Mouse (Mus musculus): ENCODE measurements at regions not wholly inside any gene's neighbourhood (a gene's known extent, or its start where the extent isn't known, plus 50 kb on each side); places are given as distances from the start of the nearest gene placed in this dataset.

DNA sequence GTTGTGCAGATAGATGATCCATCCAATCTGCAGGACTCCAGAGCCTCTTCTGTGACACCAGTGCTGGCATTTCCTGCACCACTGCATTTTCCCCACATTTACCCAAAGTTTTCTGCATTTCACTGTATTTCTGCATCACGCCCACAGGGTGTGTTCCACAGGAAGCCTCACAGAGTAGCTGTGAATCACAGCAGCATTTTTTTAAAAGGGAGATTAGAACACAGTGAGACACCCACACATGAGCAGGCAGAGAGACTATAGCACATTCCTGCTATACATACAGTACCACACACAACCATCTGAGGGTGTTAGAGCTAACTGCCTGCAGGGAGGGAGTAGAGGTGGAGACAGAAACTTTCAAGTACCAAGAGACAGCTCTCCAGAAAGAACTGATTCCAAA, 141.1 kb upstream of the Cops8 start:
- TF ChIP-seq POLR2A (IDR thresholded peaks at IDR 0.05; ENCODE audit: borderline replicate concordance, extremely low read depth, low read depth, low read length): no peak
- no peak for TF ChIP-seq CTCF (IDR thresholded peaks at IDR 0.05; ENCODE audit: insufficient read depth, low read length)
- no peak for DNase-seq
- 71% methylated on average over 1 of the region's 1 CpGs for WGBS
- H3K4me1 ChIP-seq (ENCODE audit: control insufficient read depth, insufficient read depth, low read length): no peaks in the 10 kb centered on the region
- H3K4me3 ChIP-seq (replicated peaks; ENCODE audit: extremely low read depth, low read depth, low read length): no peak overlapping the region

DNA sequence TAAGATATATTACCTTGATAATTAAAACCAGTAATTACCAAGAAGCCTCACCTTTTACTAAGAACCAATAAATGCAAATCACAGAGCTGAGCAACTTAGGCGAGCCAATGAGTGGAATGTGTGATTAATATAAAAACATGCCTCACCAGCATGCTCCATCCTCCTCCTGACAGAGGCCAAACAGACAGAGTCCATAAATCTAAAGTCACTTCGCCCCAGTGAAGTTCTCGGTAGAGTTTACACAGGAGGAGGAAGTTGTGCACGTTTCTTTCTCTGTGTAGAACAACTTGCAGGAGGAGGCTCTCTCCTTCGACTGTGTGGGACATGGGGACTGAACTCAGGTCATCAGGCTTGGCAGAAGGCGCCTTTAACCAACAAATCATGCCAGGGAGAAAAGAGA, 139.5 kb upstream of the Cops8 start:
- Histone ChIP-seq H3K4me1 (ENCODE audit: control insufficient read depth, insufficient read depth, low read length) (no peaks in the 10 kb centered on the region), H3K4me3 (replicated peaks; ENCODE audit: extremely low read depth, low read depth, low read length) (no peak overlapping the region)
- no peak for DNase-seq
- TF ChIP-seq POLR2A (IDR thresholded peaks at IDR 0.05; ENCODE audit: borderline replicate concordance, extremely low read depth, low read depth, low read length) (no peak), CTCF (IDR thresholded peaks at IDR 0.05; ENCODE audit: insufficient read depth, low read length) (no peak)
- 44% methylated on average over 6 of the region's 6 CpGs for WGBS

DNA sequence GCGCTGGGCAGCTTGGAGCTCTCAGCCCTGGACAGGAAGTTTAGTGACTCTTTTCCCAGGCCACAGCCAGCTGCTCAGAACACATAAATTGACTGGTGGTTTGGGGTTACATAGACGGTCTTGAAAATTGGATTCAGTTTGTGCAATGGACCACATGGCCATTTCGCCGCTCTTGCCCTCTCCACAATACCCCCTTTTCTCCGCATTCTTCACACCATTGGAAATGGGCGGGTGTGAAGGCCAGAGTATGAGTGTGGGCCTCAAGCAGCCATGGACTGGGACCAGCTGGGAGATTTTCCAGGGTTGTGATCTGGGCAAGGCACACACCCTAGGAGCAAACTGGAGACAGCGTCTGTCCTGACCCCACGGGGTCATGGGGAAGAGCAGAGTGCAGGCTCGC, 135.1 kb upstream of the Cops8 start:
- H3K4me3 ChIP-seq (replicated peaks; ENCODE audit: extremely low read depth, low read depth, low read length): no peak overlapping the region
- TF ChIP-seq POLR2A (IDR thresholded peaks at IDR 0.05; ENCODE audit: borderline replicate concordance, extremely low read depth, low read depth, low read length): no peak
- TF ChIP-seq CTCF (IDR thresholded peaks at IDR 0.05; ENCODE audit: insufficient read depth, low read length): no peak
- WGBS: 67% methylated on average over 9 of the region's 9 CpGs
- no peaks in the 10 kb centered on the region for H3K4me1 ChIP-seq (ENCODE audit: control insufficient read depth, insufficient read depth, low read length)
- no peak for DNase-seq

DNA sequence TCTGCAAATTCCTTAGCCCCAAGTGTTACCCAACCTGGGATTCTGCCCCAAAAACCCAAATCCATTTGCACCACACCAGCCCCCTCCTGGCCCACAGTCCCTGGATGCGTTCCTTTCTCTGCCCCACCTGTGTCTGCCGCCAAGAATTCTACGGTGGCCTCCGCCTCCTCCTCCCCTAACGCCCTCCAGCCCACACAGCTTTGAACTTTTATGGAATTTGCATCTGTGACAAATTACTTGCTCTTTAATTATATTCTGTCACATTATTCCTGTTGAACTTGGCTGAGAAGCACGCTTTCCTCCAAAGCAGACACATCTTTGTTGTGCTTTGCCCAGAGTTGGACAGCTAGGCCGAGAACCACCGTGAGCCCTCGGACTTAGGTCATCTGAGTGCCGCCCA, 131.8 kb upstream of the Cops8 start:
- H3K4me1 ChIP-seq (ENCODE audit: control insufficient read depth, insufficient read depth, low read length): no peaks in the 10 kb centered on the region
- no peak for DNase-seq
- TF ChIP-seq POLR2A (IDR thresholded peaks at IDR 0.05; ENCODE audit: borderline replicate concordance, extremely low read depth, low read depth, low read length) (no peak), CTCF (IDR thresholded peaks at IDR 0.05; ENCODE audit: insufficient read depth, low read length) (no peak)
- WGBS: 74% methylated on average over 10 of the region's 10 CpGs
- no peak overlapping the region for H3K4me3 ChIP-seq (replicated peaks; ENCODE audit: extremely low read depth, low read depth, low read length)

DNA sequence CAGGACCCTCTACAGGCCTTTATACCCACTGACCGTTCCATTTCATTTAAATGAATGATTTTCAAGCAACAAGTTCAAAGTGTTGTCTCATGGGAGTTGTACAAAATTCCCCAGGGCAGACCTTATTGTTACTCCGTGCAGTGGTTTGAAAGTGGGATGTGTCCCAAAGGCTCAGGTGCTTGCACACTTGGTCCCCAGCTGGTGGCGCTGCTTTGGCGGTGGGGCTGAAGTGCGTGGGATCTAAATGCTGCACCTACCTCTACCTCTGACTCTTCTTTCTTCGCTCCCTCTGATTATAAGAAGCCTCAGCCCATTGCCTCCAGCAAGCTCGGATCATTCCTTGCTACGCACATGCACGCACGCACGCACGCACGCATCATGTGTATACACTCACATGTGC, 131.0 kb upstream of the Cops8 start:
- 92% methylated on average over 13 of the region's 13 CpGs for WGBS
- TF ChIP-seq POLR2A (IDR thresholded peaks at IDR 0.05; ENCODE audit: borderline replicate concordance, extremely low read depth, low read depth, low read length) (no peak), CTCF (IDR thresholded peaks at IDR 0.05; ENCODE audit: insufficient read depth, low read length) (no peak)
- DNase-seq: no peak
- Histone ChIP-seq H3K4me1 (ENCODE audit: control insufficient read depth, insufficient read depth, low read length) (no peaks in the 10 kb centered on the region), H3K4me3 (replicated peaks; ENCODE audit: extremely low read depth, low read depth, low read length) (no peak overlapping the region)

DNA sequence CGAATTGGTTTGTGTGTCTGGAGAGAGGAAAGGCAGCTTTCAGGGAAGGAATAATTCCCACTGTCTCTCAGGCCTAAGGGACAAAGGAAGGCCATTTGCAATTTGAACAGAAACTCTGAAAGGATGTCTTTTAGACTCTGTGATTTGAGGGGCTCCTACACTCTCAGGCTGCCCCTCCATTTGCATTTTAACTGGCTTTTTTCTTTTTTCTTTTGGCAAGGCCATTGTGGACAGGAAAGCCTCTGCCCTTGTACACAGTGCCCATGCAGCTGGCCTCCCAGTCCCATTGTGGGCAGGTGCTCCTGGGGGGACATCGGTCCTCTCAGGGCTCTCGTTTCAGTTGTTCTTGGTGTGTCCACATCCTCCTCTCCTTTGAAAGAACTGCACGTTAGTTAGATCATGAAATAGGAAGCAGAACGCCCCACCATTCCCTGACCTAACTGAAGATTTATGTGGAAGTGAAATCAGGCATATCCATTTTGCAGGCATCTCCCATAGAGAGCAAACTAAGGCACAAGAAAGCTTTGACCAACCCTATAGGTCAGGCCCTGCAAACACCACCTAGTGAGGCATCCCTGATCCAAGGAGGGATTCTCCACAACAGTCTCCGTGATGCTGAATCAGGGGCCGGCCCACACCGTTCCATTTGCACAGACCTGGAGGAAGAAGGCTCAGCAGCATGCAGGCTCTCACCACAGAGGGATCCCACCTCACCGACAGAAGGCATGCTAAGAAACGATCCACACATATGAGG, 127.5 kb upstream of the Cops8 start:
- H3K4me3 ChIP-seq (replicated peaks; ENCODE audit: extremely low read depth, low read depth, low read length): no peak overlapping the region
- no peaks in the 10 kb centered on the region for H3K4me1 ChIP-seq (ENCODE audit: control insufficient read depth, insufficient read depth, low read length)
- DNase-seq: no peak
- 86% methylated on average over 10 of the region's 10 CpGs for WGBS
- no peak for TF ChIP-seq CTCF (IDR thresholded peaks at IDR 0.05; ENCODE audit: insufficient read depth, low read length)
- TF ChIP-seq POLR2A (IDR thresholded peaks at IDR 0.05; ENCODE audit: borderline replicate concordance, extremely low read depth, low read depth, low read length): no peak

DNA sequence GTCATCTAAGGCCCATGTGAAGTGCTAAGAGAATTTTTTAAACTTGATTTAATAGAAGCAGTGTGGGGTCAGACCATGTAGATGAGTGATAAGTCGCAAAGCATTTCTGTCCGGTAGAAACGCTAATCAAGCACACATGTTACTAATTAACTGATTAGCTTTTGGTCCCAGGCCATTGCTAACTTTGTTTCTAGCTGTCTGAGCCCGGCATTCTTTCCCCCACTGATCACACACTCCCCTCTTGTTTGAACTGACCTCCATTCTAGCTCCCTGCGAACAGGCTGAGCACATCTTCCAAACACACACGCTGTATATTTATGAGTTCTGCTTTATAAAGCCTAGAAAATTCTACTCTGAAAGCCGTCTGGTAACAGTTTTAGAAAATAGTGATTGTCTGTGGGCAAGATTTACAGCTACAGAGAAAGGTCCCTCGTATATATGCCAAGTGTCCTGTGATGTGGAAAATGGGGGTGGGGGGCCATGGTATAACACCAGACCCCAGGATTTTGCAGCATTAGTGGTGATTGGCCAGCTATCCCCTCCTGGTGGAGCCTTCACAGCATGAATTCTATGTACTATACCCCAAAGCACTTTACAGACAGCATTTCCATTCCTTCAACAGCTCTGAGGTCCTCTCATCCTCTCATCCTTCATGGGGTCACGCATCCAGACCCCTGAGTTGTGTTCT, 126.1 kb upstream of the Cops8 start:
- H3K4me1 ChIP-seq (ENCODE audit: control insufficient read depth, insufficient read depth, low read length): no peaks in the 10 kb centered on the region
- TF ChIP-seq POLR2A (IDR thresholded peaks at IDR 0.05; ENCODE audit: borderline replicate concordance, extremely low read depth, low read depth, low read length) (no peak), CTCF (IDR thresholded peaks at IDR 0.05; ENCODE audit: insufficient read depth, low read length) (no peak)
- DNase-seq: no peak
- H3K4me3 ChIP-seq (replicated peaks; ENCODE audit: extremely low read depth, low read depth, low read length): no peak overlapping the region
- 55% methylated on average over 9 of the region's 9 CpGs for WGBS

DNA sequence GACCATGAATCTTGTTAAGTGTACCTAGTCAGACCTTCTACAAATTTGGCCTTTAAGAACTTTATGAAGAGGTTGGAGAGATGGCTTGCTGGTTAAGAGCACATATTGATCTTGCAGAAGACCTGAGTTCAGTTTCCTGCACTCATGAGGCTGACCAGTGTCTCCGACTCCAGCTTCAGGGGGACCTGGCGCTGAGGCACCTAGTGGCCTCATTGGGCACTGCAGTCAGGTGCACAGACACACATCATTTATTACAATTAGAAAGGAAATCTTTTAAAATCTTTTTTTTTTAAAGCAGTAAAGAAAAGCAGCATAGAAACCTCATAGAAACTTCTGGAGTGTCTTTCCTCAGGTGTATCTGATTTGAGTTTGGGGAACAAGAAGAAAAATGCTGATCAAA, 123.9 kb upstream of the Cops8 start:
- DNase-seq: no peak
- TF ChIP-seq CTCF (IDR thresholded peaks at IDR 0.05; ENCODE audit: insufficient read depth, low read length): no peak
- no peak for TF ChIP-seq POLR2A (IDR thresholded peaks at IDR 0.05; ENCODE audit: borderline replicate concordance, extremely low read depth, low read depth, low read length)
- H3K4me1 ChIP-seq (ENCODE audit: control insufficient read depth, insufficient read depth, low read length): no peaks in the 10 kb centered on the region
- 95% methylated on average over 2 of the region's 2 CpGs for WGBS
- no peak overlapping the region for H3K4me3 ChIP-seq (replicated peaks; ENCODE audit: extremely low read depth, low read depth, low read length)

DNA sequence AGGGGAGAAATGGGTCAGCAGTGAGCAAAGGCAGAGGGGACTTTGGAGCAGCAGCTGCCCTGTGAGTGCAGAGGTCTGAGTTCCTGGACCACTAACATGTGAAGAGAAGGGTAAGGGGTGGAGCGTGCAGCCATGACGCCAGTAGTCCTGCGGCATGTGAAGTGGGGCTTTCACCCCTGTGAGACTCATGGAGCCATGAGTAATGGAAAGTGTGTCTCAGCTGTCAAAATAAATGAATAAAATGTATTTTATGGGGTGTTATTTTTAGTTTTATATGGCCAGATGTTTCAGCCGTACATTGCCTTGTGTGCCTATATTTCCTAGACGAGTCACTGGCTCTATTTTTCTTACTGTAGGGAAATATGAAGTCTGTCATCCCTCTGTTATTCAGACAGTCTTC, 121.5 kb upstream of the Cops8 start:
- no peak for DNase-seq
- Histone ChIP-seq H3K4me3 (replicated peaks; ENCODE audit: extremely low read depth, low read depth, low read length) (no peak overlapping the region), H3K4me1 (ENCODE audit: control insufficient read depth, insufficient read depth, low read length) (no peaks in the 10 kb centered on the region)
- 89% methylated on average over 5 of the region's 5 CpGs for WGBS
- TF ChIP-seq POLR2A (IDR thresholded peaks at IDR 0.05; ENCODE audit: borderline replicate concordance, extremely low read depth, low read depth, low read length): no peak
- TF ChIP-seq CTCF (IDR thresholded peaks at IDR 0.05; ENCODE audit: insufficient read depth, low read length): no peak

DNA sequence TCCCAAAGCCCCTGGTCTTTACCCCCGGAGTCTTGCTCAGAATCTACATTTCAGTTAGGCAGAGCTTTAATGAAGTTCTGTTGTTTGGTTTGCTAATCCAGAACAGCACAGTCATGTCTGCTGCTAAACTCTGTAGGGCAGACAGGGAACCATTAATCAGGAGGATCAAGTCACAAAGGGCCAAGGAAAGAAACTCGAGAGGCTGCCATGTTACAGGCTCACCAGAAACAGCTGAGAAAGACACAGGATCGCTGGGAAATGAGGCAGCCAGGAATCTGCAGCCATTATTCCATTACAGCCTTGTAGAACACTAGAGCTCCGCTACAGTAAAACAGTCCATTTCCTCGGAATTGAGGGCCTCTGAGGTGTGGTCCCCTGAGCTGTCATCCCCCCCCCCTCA, 121.1 kb upstream of the Cops8 start:
- Histone ChIP-seq H3K4me3 (replicated peaks; ENCODE audit: extremely low read depth, low read depth, low read length) (no peak overlapping the region), H3K4me1 (ENCODE audit: control insufficient read depth, insufficient read depth, low read length) (no peaks in the 10 kb centered on the region)
- DNase-seq: no peak
- 83% methylated on average over 5 of the region's 5 CpGs for WGBS
- TF ChIP-seq CTCF (IDR thresholded peaks at IDR 0.05; ENCODE audit: insufficient read depth, low read length): no peak
- TF ChIP-seq POLR2A (IDR thresholded peaks at IDR 0.05; ENCODE audit: borderline replicate concordance, extremely low read depth, low read depth, low read length): no peak

Measured in lung, adult 2 months (tissue).